Mouse (Mus musculus): ENCODE results near the gene Tacc2.

- TF ChIP-seq CTCF (conservative IDR thresholded peaks at IDR 0.05; ENCODE audit: insufficient read depth, insufficient read length, low read depth, low read length) (no peak), POLR2A (IDR thresholded peaks at IDR 0.05; ENCODE audit: low read depth, low read length) (no peak)
Observed at GRCm38 (mm10) chr7:130732908-130733307, 155.7 kb downstream of the Tacc2 start.

Data from kidney, adult 2 months (tissue).